Mouse (Mus musculus) midbrain, embryonic 10.5 days (tissue): ENCODE measurements around the gene Micall2. TPM values are rescaled to one million over a fixed set of nuclear protein-coding genes. Genes with fewer than 3 reads are reported as not detected.
"Not testable (repeated sequence)": the region's sequence is repeated elsewhere in the genome, so short reads cannot be mapped to it uniquely, and the experiment has no call there.

Source experiments
- DNase-seq: peaks from one replicate; pipeline ENCODE4 v3.0.0-alpha.2; 2017; ENCODE audit warnings: low spot score
- H3K27ac ChIP-seq: fragments of 300-500 bp; sonication (generic); replicated peaks from 2 replicates; pipeline ENCODE4 v1.5.1; 2016; ENCODE audit warnings: mild to moderate bottlenecking
- H3K27me3 ChIP-seq: fragments of 300-500 bp; sonication (generic); 2 replicates; pipeline ENCODE4 v1.6.1; 2016; ENCODE audit warnings: low read depth, mild to moderate bottlenecking; ENCODE audit not compliant: poor library complexity, severe bottlenecking
- H3K36me3 ChIP-seq: fragments of 300-500 bp; sonication (generic); 2 replicates; pipeline ENCODE4 v1.6.1; 2016; ENCODE audit warnings: mild to moderate bottlenecking, moderate library complexity
- H3K4me1 ChIP-seq: fragments of 300-500 bp; sonication (generic); 2 replicates; pipeline ENCODE4 v1.6.1; 2016
- H3K4me3 ChIP-seq: fragments of 300-500 bp; sonication (generic); 2 replicates; pipeline ENCODE4 v1.5.1; 2016; ENCODE audit warnings: mild to moderate bottlenecking, moderate library complexity
- H3K9me3 ChIP-seq: fragments of 300-500 bp; sonication (generic); replicated peaks from 2 replicates; pipeline ENCODE4 v1.6.1; 2016; ENCODE audit warnings: mild to moderate bottlenecking
- WGBS: fragments of 180-500 bp; shearing (Covaris S2); methylation state at CpG from one replicate; pipeline ENCODE4 v1.1.7; 2016; 5-methylcytosine and 5-hydroxymethylcytosine counted together
- polyA plus RNA-seq: library from polyadenylated mRNA; unstranded; fragments of >200 nt; fragmentation: Nextera tagmentation; extraction: Ambion mirVana; gene quantifications from 2 replicates; pipeline ENCODE4 v1.2.1, GENCODE M21; 2016

The Micall2 gene
- polyA plus RNA-seq, 1 experiment from 2014 or later, result 5.7 TPM

DNA sequence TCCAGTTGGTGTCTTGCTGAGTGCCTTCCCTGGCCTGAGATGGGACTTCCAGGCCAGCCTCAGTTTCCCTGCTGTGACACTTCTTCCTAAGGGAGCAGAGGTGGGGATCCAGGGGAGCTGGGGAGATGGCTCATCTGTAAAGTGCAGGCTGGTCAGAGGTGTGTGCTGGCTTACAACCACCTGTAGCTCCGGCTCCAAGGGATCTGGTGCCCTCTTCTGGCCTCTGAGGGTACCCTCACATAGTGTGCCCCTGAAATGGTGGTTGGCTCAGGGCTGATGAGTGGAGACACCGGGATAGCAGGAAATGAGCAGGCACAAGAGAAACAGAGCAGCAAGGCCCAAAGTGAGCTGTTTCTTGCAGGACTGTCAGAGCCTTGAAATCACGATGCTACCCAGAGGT, 9.6 kb upstream of the Micall2 start:
- no peaks in the 10 kb centered on the region for H3K9me3 ChIP-seq

DNA sequence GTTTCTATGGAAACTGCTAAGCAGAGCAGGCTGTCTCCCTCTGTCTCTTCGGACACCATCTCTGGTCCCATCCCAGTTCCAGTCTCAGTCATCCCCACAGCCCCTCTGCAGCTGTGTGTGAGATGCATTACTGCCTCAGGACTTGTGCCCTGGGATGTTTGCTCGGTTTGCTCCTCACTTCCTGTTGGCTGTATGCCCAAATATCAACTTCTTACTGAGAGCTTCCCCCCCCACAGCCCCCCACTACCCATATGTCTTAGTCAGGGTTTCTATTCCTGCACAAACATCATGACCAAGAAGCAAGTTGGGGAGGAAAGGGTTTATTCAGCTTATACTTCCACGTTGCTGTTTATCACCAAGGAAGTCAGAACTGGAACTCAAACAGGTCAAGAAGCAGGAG, 6.5 kb upstream of the Micall2 start:
- H3K4me3 ChIP-seq, H3K27ac ChIP-seq, H3K27me3 ChIP-seq, H3K36me3 ChIP-seq, H3K4me1 ChIP-seq, DNase-seq, H3K9me3 ChIP-seq: not testable (repeated sequence)
- WGBS, result 75% methylated on average over 3 of the region's 3 CpGs

More for the DNA sequence above, 9.6 kb upstream of the Micall2 start:
- H3K4me3 ChIP-seq, result no peak overlapping the region
- H3K4me1 ChIP-seq, result no peaks in the 10 kb centered on the region
- peaks cover 11% of the 10 kb centered on the region for H3K36me3 ChIP-seq
- WGBS, result 5% methylated on average over 3 of the region's 3 CpGs
- H3K27me3 ChIP-seq, result no peaks in the 10 kb centered on the region
- no peak overlapping the region for H3K27ac ChIP-seq
- peak; percentile 46 for DNase-seq

DNA sequence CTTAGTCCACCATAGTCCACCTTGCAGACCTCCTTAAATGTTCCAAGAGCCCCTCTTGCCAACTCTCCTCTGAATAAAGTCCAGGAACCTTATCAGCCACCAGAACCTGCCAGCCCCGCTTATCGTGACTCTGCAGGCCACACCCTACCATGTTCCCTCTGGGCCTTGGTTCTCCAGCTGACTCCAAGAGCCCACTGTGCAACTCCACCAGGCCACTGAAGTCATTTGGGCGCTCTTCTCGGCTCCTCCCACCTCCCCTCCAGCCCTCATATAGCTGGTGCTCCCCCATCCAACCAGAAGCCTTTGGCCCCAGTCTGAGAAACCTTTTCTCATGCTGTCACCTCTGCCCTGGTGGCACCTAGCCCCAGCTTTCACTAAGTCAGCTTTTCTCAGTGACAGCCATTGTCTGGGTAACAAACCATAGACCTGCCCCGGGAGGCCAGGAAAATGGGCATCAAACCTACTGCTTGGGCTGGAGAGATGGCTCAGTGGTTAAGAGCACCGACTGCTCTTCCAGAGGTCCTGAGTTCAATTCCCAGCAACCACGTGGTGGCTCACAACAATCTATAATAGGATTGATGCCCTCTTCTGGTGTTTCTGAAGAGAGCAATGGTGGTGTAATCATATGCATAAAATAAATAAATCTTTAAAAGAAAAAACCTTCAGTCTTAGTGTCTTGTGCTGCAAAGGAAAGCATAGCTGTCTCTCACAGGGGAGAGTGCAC, 2.6 kb upstream of the Micall2 start:
- Histone ChIP-seq H3K9me3 (no peaks in the 10 kb centered on the region), H3K4me1 (peaks cover 27% of the 10 kb centered on the region), H3K4me3 (no peak overlapping the region), H3K36me3 (no peaks in the 10 kb centered on the region), H3K27me3 (peaks cover 37% of the 10 kb centered on the region), H3K27ac (no peak overlapping the region)
- DNase-seq, result no peak
- WGBS, result 79% methylated on average over 7 of the region's 7 CpGs

- peaks cover 27% of the 10 kb centered on the region for H3K4me1 ChIP-seq
- H3K27ac ChIP-seq, result peak overlapping the region; percentile 30; the same call in 1 of the 2 replicates
- no peaks in the 10 kb centered on the region for H3K9me3 ChIP-seq
- no peaks in the 10 kb centered on the region for H3K36me3 ChIP-seq
- H3K4me3 ChIP-seq, result no peak overlapping the region
- H3K27me3 ChIP-seq, result peaks cover 38% of the 10 kb centered on the region
- no peak for DNase-seq
- WGBS, result 81% methylated on average over 14 of the region's 14 CpGs
Measured at GRCm38 (mm10) chr5:139737841-139738591, 1.9 kb upstream of the Micall2 start.

- 18% methylated on average over 10 of the region's 10 CpGs for WGBS
- H3K4me1 ChIP-seq, result peaks cover 33% of the 10 kb centered on the region
- peak overlapping the region; percentile 77 for H3K27ac ChIP-seq
- peak overlapping the region; percentile 68 for H3K4me3 ChIP-seq
- no peaks in the 10 kb centered on the region for H3K9me3 ChIP-seq
- no peaks in the 10 kb centered on the region for H3K36me3 ChIP-seq
- no peak for DNase-seq
- H3K27me3 ChIP-seq, result peaks cover 38% of the 10 kb centered on the region
Measured at GRCm38 (mm10) chr5:139736504-139736940, 386 bp upstream of the Micall2 start.

DNA sequence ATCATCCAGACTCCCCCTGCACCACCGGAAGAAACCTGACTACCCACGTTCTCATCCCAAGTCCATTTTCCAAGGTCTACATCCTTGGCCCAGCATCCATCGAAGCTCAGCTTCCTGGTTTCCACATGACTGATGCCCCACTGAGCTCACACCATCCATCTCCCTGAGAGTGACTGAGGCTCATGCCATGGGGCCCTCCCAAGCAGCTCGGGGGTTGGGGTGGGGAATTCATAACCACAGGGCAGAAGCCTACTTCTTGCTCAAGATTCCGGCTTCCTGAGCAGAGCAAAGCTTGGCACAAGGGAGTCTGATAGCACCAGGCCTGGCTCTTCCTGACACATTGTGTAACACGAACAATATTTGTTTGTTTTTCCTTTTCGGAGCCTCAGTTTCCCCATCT, 1.4 kb downstream of the Micall2 start:
- H3K9me3 ChIP-seq, result no peaks in the 10 kb centered on the region
- peaks cover 45% of the 10 kb centered on the region for H3K4me1 ChIP-seq
- H3K36me3 ChIP-seq, result no peaks in the 10 kb centered on the region
- whole genome bisulfite sequencing, result 82% methylated on average over 7 of the region's 7 CpGs
- peaks cover 38% of the 10 kb centered on the region for H3K27me3 ChIP-seq
- no peak for DNase-seq
- no peak overlapping the region for H3K27ac ChIP-seq
- peak overlapping the region; percentile 68 for H3K4me3 ChIP-seq

DNA sequence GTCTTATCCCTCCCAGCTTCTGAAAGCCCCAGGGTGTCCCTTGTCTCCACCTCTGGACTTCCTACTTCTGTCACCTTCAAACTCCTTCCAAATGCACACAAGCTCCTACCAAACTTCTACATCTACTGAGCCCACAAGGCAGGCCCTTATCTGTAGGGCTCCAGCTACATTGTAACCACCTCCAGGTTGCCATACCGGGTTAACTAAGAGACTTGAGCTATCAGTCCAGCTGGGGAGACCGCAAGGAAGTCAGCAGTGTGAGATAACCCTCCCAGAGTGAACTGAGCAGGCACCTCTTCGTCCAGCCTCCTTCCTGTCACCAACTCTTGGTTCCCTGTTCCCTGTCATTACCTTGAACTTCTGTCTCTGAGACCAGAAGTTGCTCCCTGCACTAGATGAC, 2.1 kb downstream of the Micall2 start:
- 76% methylated on average over 3 of the region's 3 CpGs for WGBS
- peaks cover 45% of the 10 kb centered on the region for H3K4me1 ChIP-seq

GRCm38 (mm10) chr5:139732634-139733107, 3.5 kb downstream of the Micall2 start:
- Histone ChIP-seq H3K4me3 (no peak overlapping the region), H3K9me3 (no peaks in the 10 kb centered on the region), H3K27me3 (peaks cover 32% of the 10 kb centered on the region), H3K4me1 (peaks cover 48% of the 10 kb centered on the region), H3K27ac (peak overlapping the region; percentile 2; the same call in 1 of the 2 replicates), H3K36me3 (no peaks in the 10 kb centered on the region)
- no peak for DNase-seq
- WGBS, result 80% methylated on average over 11 of the region's 11 CpGs

More for the DNA sequence above, 2.1 kb downstream of the Micall2 start:
- no peak for DNase-seq
- Histone ChIP-seq H3K36me3 (no peaks in the 10 kb centered on the region), H3K27ac (no peak overlapping the region), H3K4me3 (no peak overlapping the region), H3K27me3 (peaks cover 38% of the 10 kb centered on the region), H3K9me3 (no peaks in the 10 kb centered on the region)

DNA sequence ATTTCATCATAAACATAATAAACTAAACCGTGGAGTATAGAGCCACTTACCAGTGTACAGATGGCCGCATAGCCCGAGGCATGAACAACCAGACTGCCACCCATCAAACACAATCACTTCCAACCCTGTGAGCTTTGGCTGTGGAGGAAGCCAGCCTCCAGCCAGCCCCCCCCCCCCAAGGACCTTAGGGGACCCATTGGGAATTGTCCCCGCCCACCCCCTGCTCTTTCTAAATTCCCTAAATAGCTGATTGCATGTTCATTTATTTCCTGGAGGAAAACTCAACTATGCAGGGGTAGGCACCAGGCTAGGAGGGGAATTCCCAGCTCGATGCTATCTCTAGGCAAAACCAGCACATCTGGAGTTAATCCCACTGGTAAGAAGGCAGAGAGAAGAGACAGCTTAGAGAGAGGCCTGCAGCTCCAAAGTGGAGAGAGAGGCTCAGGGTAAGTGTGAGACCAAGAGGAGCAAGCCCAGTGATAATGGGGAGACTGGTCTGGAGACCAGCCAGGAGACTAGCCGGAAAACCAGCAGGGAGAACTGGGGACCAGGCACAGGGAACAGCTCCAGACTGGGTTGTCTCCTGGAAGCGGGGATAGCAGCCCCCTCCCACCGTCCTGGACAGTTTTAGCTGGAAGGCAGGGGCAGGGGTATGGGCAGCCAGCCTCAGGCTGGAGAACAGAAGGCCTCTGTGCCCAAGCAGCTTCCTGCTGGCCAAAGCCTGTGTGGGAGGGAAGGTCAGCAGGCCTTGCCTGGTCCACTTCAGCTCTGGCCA, 5.2 kb downstream of the Micall2 start:
- Histone ChIP-seq H3K4me1 (peaks cover 37% of the 10 kb centered on the region), H3K27me3 (peaks cover 22% of the 10 kb centered on the region), H3K27ac (peak overlapping the region; percentile 43)

DNA sequence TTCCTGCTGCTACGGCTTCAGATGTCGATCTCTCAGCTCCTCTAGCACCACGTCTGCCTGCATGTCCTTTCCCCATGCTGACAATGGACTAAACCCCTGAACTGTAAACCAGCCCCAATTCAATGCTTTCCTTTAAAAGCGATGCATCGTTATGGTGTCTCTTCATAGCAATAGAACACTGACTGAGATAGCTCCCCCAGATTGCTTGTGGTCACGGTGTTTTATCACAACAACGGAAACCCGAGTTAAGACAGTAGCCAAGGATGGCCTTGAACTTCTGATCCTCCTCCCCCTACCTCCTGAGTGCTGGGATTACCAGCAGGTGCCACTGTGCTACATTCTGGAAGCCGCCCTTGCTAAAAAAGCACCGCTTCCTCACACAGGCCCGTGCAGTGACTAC, 8.9 kb downstream of the Micall2 start:
- Histone ChIP-seq H3K4me3 (no peak overlapping the region), H3K27me3 (no peaks in the 10 kb centered on the region), H3K9me3 (no peaks in the 10 kb centered on the region), H3K4me1 (peaks cover 39% of the 10 kb centered on the region), H3K36me3 (no peaks in the 10 kb centered on the region), H3K27ac (no peak overlapping the region)
- DNase-seq, result no peak
- 90% methylated on average over 11 of the region's 11 CpGs for WGBS

More for the DNA sequence above, 5.2 kb downstream of the Micall2 start:
- no peak overlapping the region for H3K4me3 ChIP-seq
- DNase-seq, result no peak
- no peaks in the 10 kb centered on the region for H3K9me3 ChIP-seq
- 59% methylated on average over 8 of the region's 8 CpGs for WGBS
- H3K36me3 ChIP-seq, result no peaks in the 10 kb centered on the region

- Histone ChIP-seq H3K27me3 (no peaks in the 10 kb centered on the region), H3K27ac (no peak overlapping the region), H3K36me3 (no peaks in the 10 kb centered on the region), H3K4me3 (no peak overlapping the region), H3K9me3 (no peaks in the 10 kb centered on the region), H3K4me1 (peaks cover 35% of the 10 kb centered on the region)
- WGBS, result 88% methylated on average over 3 of the region's 3 CpGs
- no peak for DNase-seq
Measured at GRCm38 (mm10) chr5:139726186-139726585, 9.9 kb downstream of the Micall2 start.

GRCm38 (mm10) chr5:139724336-139725116, 11.6 kb downstream of the Micall2 start:
- H3K4me3 ChIP-seq, result no peak overlapping the region
- no peaks in the 10 kb centered on the region for H3K27me3 ChIP-seq
- DNase-seq, result peak; percentile 50
- H3K9me3 ChIP-seq, result no peaks in the 10 kb centered on the region
- peaks cover 27% of the 10 kb centered on the region for H3K4me1 ChIP-seq
- H3K27ac ChIP-seq, result peak overlapping the region; percentile 77
- WGBS, result 55% methylated on average over 10 of the region's 10 CpGs
- H3K36me3 ChIP-seq, result no peaks in the 10 kb centered on the region
